Mouse (Mus musculus): ENCODE measurements around the gene Pde4d.

DNA sequence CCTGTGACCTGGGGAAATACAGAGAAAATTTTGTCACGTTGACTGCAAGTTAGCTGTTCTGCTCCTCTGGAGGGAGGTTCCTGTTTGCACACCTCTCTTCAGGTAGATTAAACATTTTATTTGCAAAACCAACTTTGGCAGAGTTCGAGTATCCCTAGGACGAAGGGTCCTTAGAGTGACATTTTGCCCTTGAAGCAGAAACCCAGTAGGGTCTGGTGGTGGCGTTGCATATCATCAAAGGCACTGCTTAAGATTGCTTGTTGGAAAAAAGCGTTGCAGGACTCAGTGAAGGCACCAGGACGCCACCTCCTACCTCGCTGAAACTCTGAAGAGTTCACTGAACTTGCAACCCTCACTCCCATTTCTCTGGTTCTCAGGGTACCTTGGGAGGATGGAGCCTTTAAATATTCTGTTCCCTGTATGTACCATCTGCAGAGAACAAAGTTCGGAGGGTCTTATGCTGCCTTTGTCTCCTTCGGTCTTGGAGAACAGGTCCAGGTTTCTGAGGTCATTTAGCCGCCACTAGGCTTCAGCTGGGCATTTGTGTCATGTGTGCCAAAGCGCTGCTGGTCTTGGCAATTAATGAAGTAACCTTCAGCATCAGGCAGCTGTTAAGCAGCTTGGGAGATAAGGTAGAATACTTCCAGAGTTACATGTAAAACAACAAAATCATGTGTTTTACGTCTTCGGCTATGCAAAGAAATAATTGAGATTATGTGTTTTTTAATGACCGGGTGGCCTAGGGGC lies 1454.2 kb downstream of the Pde4d start:
- TF ChIP-seq ETS1 (IDR thresholded peaks at IDR 0.05; ENCODE audit: low read depth, low read length) (no peak), CTCF (IDR thresholded peaks at IDR 0.05 in 2 of 3, conservative IDR thresholded peaks at IDR 0.05 in 1 of 3; ENCODE audit: control insufficient read depth in 1 of 3, insufficient read depth in 1 of 3, low read depth in 2 of 3, low read length in 3 of 3, poor library complexity in 1 of 3, severe bottlenecking in 1 of 3) (no peak), UBTF (IDR thresholded peaks at IDR 0.05; ENCODE audit: borderline replicate concordance, insufficient read depth, low read depth, low read length) (no peak), POLR2A (IDR thresholded peaks at IDR 0.05; ENCODE audit: control insufficient read depth in 1 of 2, insufficient read depth in 1 of 2, low read depth in 1 of 2, low read length in 2 of 2, poor library complexity in 1 of 2) (no peak), ZKSCAN1 (IDR thresholded peaks at IDR 0.05; ENCODE audit: low read depth, low read length) (no peak), HCFC1 (IDR thresholded peaks at IDR 0.05; ENCODE audit: low read depth, low read length) (no peak), EP300 (IDR thresholded peaks at IDR 0.05; ENCODE audit: low read depth in 1 of 2, low read length in 2 of 2) (no peak), TCF12 (IDR thresholded peaks at IDR 0.05; ENCODE audit: low read depth, low read length) (no peak)

Measured in MEL (cell line).